Mouse (Mus musculus): Measurements from ENCODE around the gene Fcamr.

Fcamr gene

GRCm38 (mm10) chr1:130804279-130804678 is 3.6 kb downstream of the Fcamr start:
- no peak for DNase-seq

- no peak for DNase-seq
Measured at GRCm38 (mm10) chr1:130810906-130811305, 10.2 kb downstream of the Fcamr start.

GRCm38 (mm10) chr1:130811316-130811715 is 10.6 kb downstream of the Fcamr start:
- DNase-seq: no peak

GRCm38 (mm10) chr1:130819737-130820136 is 19.0 kb downstream of the Fcamr start:
- no peak for DNase-seq

GRCm38 (mm10) chr1:130820316-130821148 is 19.8 kb downstream of the Fcamr start:
- no peak for DNase-seq

GRCm38 (mm10) chr1:130821149-130821471 is 20.4 kb downstream of the Fcamr start:
- no peak for DNase-seq

GRCm38 (mm10) chr1:130821911-130822625 is 21.4 kb downstream of the Fcamr start:
- DNase-seq: no peak

GRCm38 (mm10) chr1:130826448-130826847 is 25.7 kb downstream of the Fcamr start, which contains the start of gene Pigr:
Gene Pigr (plus strand): TSS chr1:130826684.
- no peak for DNase-seq

GRCm38 (mm10) chr1:130828656-130829055 is 28.0 kb downstream of the Fcamr start:
- no peak for DNase-seq

- DNase-seq: no peak
Measured at GRCm38 (mm10) chr1:130829906-130830830, 29.5 kb downstream of the Fcamr start.

GRCm38 (mm10) chr1:130832230-130833149 is 31.8 kb downstream of the Fcamr start:
- no peak for DNase-seq

GRCm38 (mm10) chr1:130835161-130835936 is 34.6 kb downstream of the Fcamr start:
- no peak for DNase-seq

GRCm38 (mm10) chr1:130838288-130838687 is 37.6 kb downstream of the Fcamr start:
- peak; percentile 51 for DNase-seq

GRCm38 (mm10) chr1:130840599-130841379 is 40.1 kb downstream of the Fcamr start:
- no peak for DNase-seq

GRCm38 (mm10) chr1:130841621-130842020 is 40.9 kb downstream of the Fcamr start:
- DNase-seq: no peak

- no peak for DNase-seq
Measured at GRCm38 (mm10) chr1:130844516-130844915, 43.8 kb downstream of the Fcamr start.

GRCm38 (mm10) chr1:130849530-130850214 is 49.0 kb downstream of the Fcamr start:
- no peak for DNase-seq

- DNase-seq: no peak
Measured at GRCm38 (mm10) chr1:130850405-130850804, 49.7 kb downstream of the Fcamr start.

- no peak for DNase-seq
Measured at GRCm38 (mm10) chr1:130854819-130855218, 54.1 kb downstream of the Fcamr start.

GRCm38 (mm10) chr1:130855723-130856122 is 55.0 kb downstream of the Fcamr start:
- DNase-seq: no peak

Data from embryo, embryonic 11 days (tissue).